Mouse (Mus musculus): ENCODE measurements around the gene Gpr22. TPM values are rescaled to one million over a fixed set of nuclear protein-coding genes. Genes with fewer than 3 reads are reported as not detected.

Gpr22 gene
- total RNA-seq, 2 experiments from 2014 or later = 71.5 to 77.9 TPM

DNA sequence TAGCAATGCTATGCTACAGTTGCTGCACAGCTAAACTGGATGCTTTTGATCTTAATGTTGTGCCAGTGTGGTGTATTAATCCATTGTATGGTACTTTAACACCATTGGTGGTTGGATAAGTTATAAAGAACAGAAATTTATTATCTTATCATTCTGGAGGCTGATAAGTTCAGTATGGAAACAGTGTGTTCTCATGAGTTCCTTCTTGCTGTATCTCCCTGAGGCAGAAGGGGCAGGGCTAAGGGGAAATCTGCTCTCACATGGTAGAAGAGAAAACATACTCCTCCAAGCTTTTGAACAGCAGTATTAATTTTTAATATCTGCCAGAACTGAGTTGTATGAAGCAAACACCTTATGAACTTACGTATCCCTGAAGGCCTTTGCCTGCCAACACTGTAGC is 20.5 kb downstream of the Gpr22 start:
- DNase-seq (ENCODE audit: extremely low spot score in 1 of 2, low spot score in 1 of 2) = no peak

DNA sequence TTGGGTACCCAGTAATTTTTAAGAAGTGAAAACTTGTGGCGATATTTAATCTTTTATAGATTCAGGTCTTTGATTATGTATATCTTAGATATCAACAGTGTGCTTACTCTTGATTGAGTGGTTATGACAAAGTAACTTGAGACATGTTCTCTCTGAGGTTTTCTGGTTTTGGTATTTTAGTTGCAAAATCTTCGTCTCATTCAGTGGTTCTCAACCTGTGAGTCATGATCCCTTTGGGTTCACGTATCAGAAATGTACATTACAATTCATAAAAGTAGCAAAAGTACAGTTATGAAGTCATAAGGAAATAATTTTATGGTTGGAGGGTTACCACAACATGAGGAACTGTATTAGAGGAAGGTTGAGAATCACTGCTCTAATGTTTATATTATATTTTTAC is 27.1 kb downstream of the Gpr22 start:
- no peak for DNase-seq (ENCODE audit: extremely low spot score in 1 of 2, low spot score in 1 of 2)

DNA sequence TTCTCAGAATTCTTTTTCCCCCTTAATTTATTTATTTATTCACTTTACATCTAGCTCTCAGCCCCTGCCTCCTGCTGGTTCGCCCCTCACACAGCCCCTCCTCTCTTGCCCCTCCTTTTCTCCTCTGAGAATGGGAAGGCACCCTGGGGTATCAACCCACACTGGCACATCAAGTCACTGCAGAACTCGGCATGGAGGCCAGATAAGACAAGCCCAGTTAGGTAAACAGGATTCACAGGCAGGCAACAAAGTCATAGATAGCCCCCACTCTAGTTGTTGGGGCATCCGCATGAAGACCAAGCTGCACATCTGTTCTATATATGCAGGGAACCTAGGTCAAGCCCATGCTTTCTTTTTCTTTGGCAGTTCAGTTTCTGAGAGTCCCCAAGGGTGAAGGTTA is 46.6 kb downstream of the Gpr22 start:
- no peak for DNase-seq (ENCODE audit: extremely low spot score in 1 of 2, low spot score in 1 of 2)

DNA sequence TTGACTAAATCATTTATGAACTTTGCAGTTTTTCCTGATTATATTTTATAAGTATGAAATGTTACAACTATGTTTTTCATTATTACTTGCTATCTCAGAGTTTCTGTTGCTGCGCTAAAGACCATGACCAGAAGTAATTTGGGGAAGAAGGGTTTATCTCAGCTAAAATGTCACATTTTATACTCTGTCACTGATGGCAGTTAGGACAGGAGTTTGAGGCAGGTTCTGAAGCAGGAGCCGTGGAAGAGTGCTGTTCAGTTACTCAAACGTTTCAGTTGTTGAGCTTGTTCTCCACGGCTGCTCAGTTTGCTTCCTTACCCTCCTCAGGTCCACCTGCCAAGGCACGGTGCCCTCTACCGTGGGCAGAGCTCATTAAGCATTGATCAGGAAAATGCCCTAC is 47.7 kb downstream of the Gpr22 start:
- no peak for DNase-seq (ENCODE audit: extremely low spot score in 1 of 2, low spot score in 1 of 2)

Other genes with a start within 250 kb of the Gpr22 start
- 10 to 100 TPM; 21.1 to 22.2 TPM for gene Cbll1, start 214.3 kb downstream of the Gpr22 start, total RNA-seq (2021)
- 10 to 100 TPM in 1 of 2 experiments, 1 to 10 TPM in 1; 9.8 to 10.1 TPM for gene Slc26a4, start 154.0 kb downstream of the Gpr22 start, total RNA-seq (2021)
- gene Bcap29, start 79.3 kb downstream of the Gpr22 start, total RNA-seq (2021) = 10 to 100 TPM; 34.0 to 34.5 TPM
- 10 to 100 TPM in 1 of 2 experiments, 1 to 10 TPM in 1; 8.7 to 12.0 TPM for gene Dus4l, start 59.1 kb downstream of the Gpr22 start, total RNA-seq (2021)
- 10 to 100 TPM; 59.7 to 64.8 TPM for gene Cog5, start 59.1 kb downstream of the Gpr22 start, total RNA-seq (2021)
- gene Hbp1, start 236.6 kb upstream of the Gpr22 start, total RNA-seq (2021) = 10 to 100 TPM; 23.0 to 27.0 TPM

All from layer of hippocampus, postnatal 25 days (tissue).